Mouse (Mus musculus) cerebellum, adult 11-12 months (tissue): ENCODE data around the gene Tnfsf4.

Source experiments
- DNase-seq: peaks from one replicate; pipeline ENCODE4 v3.0.0; 2022

The Tnfsf4 gene

GRCm38 (mm10) chr1:161463388-161464085 lies 68.3 kb downstream of the Tnfsf4 start:
- no peak for DNase-seq
